8 mouse cellular contexts compared by ENCODE assay signal in genomic region chr5:30232271-30232971, GRCm38 (mm10). TPM values are rescaled to one million over a fixed set of nuclear protein-coding genes. Genes with fewer than 3 reads are reported as not detected.
DNase-seq lines count a peak whose midpoint lies in the region; ATAC-seq and TF ChIP-seq lines count a peak whose summit lies in the region.

TSS of gene Selenoi (plus strand) at chr5:30232581.

- H3K27me3 ChIP-seq in megakaryocyte, embryonic 14.5 days (replicated peaks), result no peaks in the 10 kb centered on the region

- peak; percentile 99 for TF ChIP-seq POLR2A in cortical plate, adult 2 months (IDR thresholded peaks at IDR 0.05; ENCODE audit: extremely low read depth, insufficient read depth, low read length)

- H3K27ac ChIP-seq in cortical plate, adult 2 months (ENCODE audit: insufficient read depth, low read length), result peak within 1 kb of the TSS; percentile 51

- no peak for TF ChIP-seq CTCF in cortical plate, adult 2 months (IDR thresholded peaks at IDR 0.05; ENCODE audit: extremely low read depth, insufficient read depth, low read length)

- DNase-seq in gastrocnemius, adult 8-10 months (ENCODE audit: low spot score in 2 of 2), result peak; percentile 99
- DNase-seq in hindlimb bud, embryonic 11.5 days (ENCODE audit: extremely low spot score, low read depth, low spot score), result peak; percentile 82
- DNase-seq in left cerebral cortex, adult 8-10 months (ENCODE audit: low spot score in 2 of 2), result peak; percentile 97 to 99
- peak; percentile 99 for DNase-seq in right cerebral cortex, postnatal 10 days (ENCODE audit: low spot score in 2 of 2)
- peak; percentile 95 for DNase-seq in urinary bladder, postnatal 25 days (ENCODE audit: low spot score)

- peaks cover 8% of the 10 kb centered on the region for H3K36me3 ChIP-seq in megakaryocyte, embryonic 14.5 days (replicated peaks; ENCODE audit: low read length)

- peak within 1 kb of the TSS; percentile 61 for H3K4me3 ChIP-seq in cortical plate, adult 2 months (ENCODE audit: insufficient read depth, low read length)
- H3K4me3 ChIP-seq in megakaryocyte, embryonic 14.5 days (replicated peaks), result peak within 1 kb of the TSS; percentile 93

- peak; percentile 98 for ATAC-seq in activated CD4-positive, CD25-positive, alpha-beta regulatory T cell, adult 4 months

- H3K9me3 ChIP-seq in megakaryocyte, embryonic 14.5 days, result no peaks in the 10 kb centered on the region

- no peaks in the 10 kb centered on the region for H3K4me1 ChIP-seq in cortical plate, adult 2 months (ENCODE audit: control insufficient read depth, insufficient read depth, low read length)
- peaks cover 52% of the 10 kb centered on the region for H3K4me1 ChIP-seq in megakaryocyte, embryonic 14.5 days

RNA-seq across cellular contexts. Expression of gene Selenoi, which starts in this region (rescaled TPM):
- polyA plus RNA-seq in activated CD4-positive, CD25-positive, alpha-beta regulatory T cell, adult 4 months (2017; shearing (Covaris generic)), result 10 to 100 TPM; 21.9 to 23.3 TPM
- polyA plus RNA-seq in cortical plate, adult 2 months (2012; rRNA removed), result 29.2 and 32.9 TPM in 2 replicates
- total RNA-seq in gastrocnemius, adult 8-10 months (2022), result 10 to 100 TPM in 1 of 4 experiments, 1 to 10 TPM in 3; 7.4 to 10.8 (median 8.6) TPM
- 10 to 100 TPM; 37.8 to 62.2 (median 48.9) TPM for total RNA-seq in left cerebral cortex, adult 8-10 months (2022)
- polyA plus RNA-seq in megakaryocyte, embryonic 14.5 days (2012; ENCODE audit: insufficient read depth, low replicate concordance), result 0.96 TPM in 1 of 2 replicates, not detected in the other

Comparison
In these comparisons a context has a peak if more than half of its experiments do, and no peak if none do; other contexts are left out.
1. Peak in every context shown above with its lines: DNase-seq, ATAC-seq, H3K4me3 ChIP-seq and H3K27ac ChIP-seq.
2. RNA of gene Selenoi (polyA plus RNA-seq): 29.2 to 32.9 TPM in cortical plate, adult 2 months and 21.9 to 23.3 TPM in activated CD4-positive, CD25-positive, alpha-beta regulatory T cell, adult 4 months; 0.96 TPM in megakaryocyte, embryonic 14.5 days; every median in the first group is over 10 times any median in the second.